Comparison of ENCODE assay signal across 8 mouse cellular contexts in genomic region chr14:57808558-57808957, GRCm38 (mm10). TPM values are rescaled to one million over a fixed set of nuclear protein-coding genes. Genes with fewer than 3 reads are reported as not detected.
DNase-seq lines count a peak whose midpoint lies in the region; ATAC-seq lines count a peak whose summit lies in the region.
"Had no signal": no experiment of that assay in that cellular context is flagged by ENCODE, and none has a peak within 500 bp of the region (broad histone marks: within the 10 kb centered on the region; RNA-seq: fewer than 3 reads in every experiment).

No protein-coding gene starts in this region.

- H3K4me3 ChIP-seq in forebrain, embryonic 16.5 days (replicated peaks; ENCODE audit: low read length) = no peak overlapping the region
- H3K4me3 ChIP-seq: lung, embryonic 15.5 days had no signal

- H3K4me2 ChIP-seq in forebrain, embryonic 16.5 days (ENCODE audit: low read length) = no peak overlapping the region
- H3K4me2 ChIP-seq: lung, embryonic 15.5 days had no signal

- peaks cover 21% of the 10 kb centered on the region for H3K36me3 ChIP-seq in forebrain, embryonic 16.5 days (ENCODE audit: control insufficient read depth, insufficient read depth)

- ATAC-seq in hematopoietic stem cell, adult 5-6 weeks (replicated peaks in 1 of 2; ENCODE audit: insufficient read depth in 1 of 2, low FRiP score in 2 of 2, low TSS enrichment in 1 of 2, low read depth in 1 of 2, poor library complexity in 2 of 2, severe bottlenecking in 2 of 2) = peak; percentile 76 to 82
- ATAC-seq in forebrain, embryonic 16.5 days = no peak

- H3K9ac ChIP-seq in forebrain, embryonic 16.5 days (replicated peaks; ENCODE audit: low read depth, low read length) = no peak overlapping the region
- H3K9ac ChIP-seq: lung, embryonic 15.5 days had no signal

- no peaks in the 10 kb centered on the region for H3K4me1 ChIP-seq in forebrain, embryonic 16.5 days (replicated peaks; ENCODE audit: control insufficient read depth, insufficient read depth, low read length)
- H3K4me1 ChIP-seq: lung, embryonic 15.5 days had no signal

- 74% methylated on average over 5 of the region's 5 CpGs for WGBS in forebrain, embryonic 16.5 days

- H3K27ac ChIP-seq in forebrain, embryonic 16.5 days (ENCODE audit: low read length) = no peak overlapping the region
- H3K27ac ChIP-seq: lung, embryonic 15.5 days had no signal

- H3K9me3 ChIP-seq in forebrain, embryonic 16.5 days (ENCODE audit: control insufficient read depth, low read length) = no peaks in the 10 kb centered on the region
- H3K9me3 ChIP-seq: lung, embryonic 15.5 days had no signal

- no peaks in the 10 kb centered on the region for H3K27me3 ChIP-seq in forebrain, embryonic 16.5 days (replicated peaks; ENCODE audit: control insufficient read depth, insufficient read depth, low read length)
- H3K27me3 ChIP-seq: lung, embryonic 15.5 days had no signal

- DNase-seq in kidney, postnatal 10 days = peak; percentile 24
- no peak for DNase-seq in kidney, postnatal 4 days
- peak; percentile 48 for DNase-seq in MN1 (ENCODE audit: low spot score)
- peak; percentile 55 for DNase-seq in retina, embryonic 14.5 days (ENCODE audit: low spot score)
- DNase-seq in cerebellum, postnatal 4 days (ENCODE audit: low spot score in 2 of 2) = no peak

RNA-seq across cellular contexts. Expression of gene Sap18, which starts 10.6 kb away (rescaled TPM):
- 43.7 and 52.1 TPM in 2 replicates for total RNA-seq in hematopoietic stem cell, adult 5-6 weeks (2017)
- 23.7 and 28.8 TPM in 2 replicates for polyA plus RNA-seq in forebrain, embryonic 16.5 days (2015; fragmentation: Nextera tagmentation; extraction: Ambion mirVana)

RNA-seq across cellular contexts. Expression of gene Ska3, which starts 17.4 kb away (rescaled TPM):
- total RNA-seq in hematopoietic stem cell, adult 5-6 weeks (2017) = 30.1 and 31.7 TPM in 2 replicates
- polyA plus RNA-seq in forebrain, embryonic 16.5 days (2015; fragmentation: Nextera tagmentation; extraction: Ambion mirVana) = 15.2 and 19.0 TPM in 2 replicates

RNA-seq across cellular contexts. Expression of gene Mrpl57, which starts 17.5 kb away (rescaled TPM):
- 27.0 and 28.4 TPM in 2 replicates for total RNA-seq in hematopoietic stem cell, adult 5-6 weeks (2017)
- polyA plus RNA-seq in forebrain, embryonic 16.5 days (2015; fragmentation: Nextera tagmentation; extraction: Ambion mirVana) = 123 and 130 TPM in 2 replicates

RNA-seq across cellular contexts. Expression of gene Lats2, which starts 50.4 kb away (rescaled TPM):
- 13.1 and 14.6 TPM in 2 replicates for total RNA-seq in hematopoietic stem cell, adult 5-6 weeks (2017)
- 7.9 and 8.9 TPM in 2 replicates for polyA plus RNA-seq in forebrain, embryonic 16.5 days (2015; fragmentation: Nextera tagmentation; extraction: Ambion mirVana)

Comparison
In these comparisons a context has a peak if more than half of its experiments do, and no peak if none do; other contexts are left out.
1. DNase-seq: peak in kidney, postnatal 10 days (single experiment), MN1 (single experiment) and retina, embryonic 14.5 days (single experiment); none in kidney, postnatal 4 days (0 of 2) and cerebellum, postnatal 4 days (0 of 2).